Mouse (Mus musculus): ENCODE results near the gene Zfyve9. TPM values are rescaled to one million over a fixed set of nuclear protein-coding genes. Genes with fewer than 3 reads are reported as not detected.

Zfyve9 gene
- polyA plus RNA-seq, 1 experiment from 2014 or later = 7.7 TPM

DNA sequence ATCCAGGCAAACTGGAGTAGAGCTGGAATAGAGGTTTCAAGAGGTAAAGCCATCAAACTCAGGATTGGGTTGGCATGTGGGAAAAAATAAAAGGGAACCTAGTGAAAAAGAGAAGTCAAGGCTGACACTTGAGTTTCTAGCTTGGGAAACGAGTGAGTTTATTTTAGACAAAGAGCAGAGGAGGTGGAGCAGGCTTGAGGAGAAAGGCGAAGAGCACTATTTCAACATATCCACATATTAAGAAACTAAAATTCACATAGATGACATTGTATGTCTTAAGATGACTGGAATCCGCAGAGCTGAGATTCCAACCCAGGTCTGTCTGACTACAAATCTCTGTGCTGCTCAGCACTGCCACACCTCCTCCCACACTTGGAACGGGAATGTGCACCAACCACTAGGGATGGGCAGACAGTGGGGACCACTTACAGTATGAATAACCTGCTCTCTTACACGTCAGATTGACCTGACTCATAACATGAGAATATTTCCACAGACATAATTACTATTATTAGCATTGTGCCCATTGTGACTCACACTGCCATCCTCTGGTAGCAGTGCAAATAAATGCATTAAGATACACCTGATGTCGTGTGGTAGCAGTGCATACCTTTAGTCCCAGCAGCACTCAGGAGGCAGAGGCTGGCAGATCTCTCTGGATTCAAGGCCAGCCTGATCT is 8.8 kb upstream of the Zfyve9 start:
- H3K9ac ChIP-seq (replicated peaks) = no peak overlapping the region
- no peak overlapping the region for H3K27ac ChIP-seq (replicated peaks)
- no peaks in the 10 kb centered on the region for H3K9me3 ChIP-seq (replicated peaks)
- no peak overlapping the region for H3K4me3 ChIP-seq (replicated peaks)
- H3K27me3 ChIP-seq (replicated peaks) = no peaks in the 10 kb centered on the region
- no peak for ATAC-seq (ENCODE audit: low FRiP score)
- H3K36me3 ChIP-seq = no peaks in the 10 kb centered on the region
- H3K4me2 ChIP-seq = no peak overlapping the region
- no peaks in the 10 kb centered on the region for H3K4me1 ChIP-seq
- WGBS = 80% methylated on average over 6 of the region's 6 CpGs

DNA sequence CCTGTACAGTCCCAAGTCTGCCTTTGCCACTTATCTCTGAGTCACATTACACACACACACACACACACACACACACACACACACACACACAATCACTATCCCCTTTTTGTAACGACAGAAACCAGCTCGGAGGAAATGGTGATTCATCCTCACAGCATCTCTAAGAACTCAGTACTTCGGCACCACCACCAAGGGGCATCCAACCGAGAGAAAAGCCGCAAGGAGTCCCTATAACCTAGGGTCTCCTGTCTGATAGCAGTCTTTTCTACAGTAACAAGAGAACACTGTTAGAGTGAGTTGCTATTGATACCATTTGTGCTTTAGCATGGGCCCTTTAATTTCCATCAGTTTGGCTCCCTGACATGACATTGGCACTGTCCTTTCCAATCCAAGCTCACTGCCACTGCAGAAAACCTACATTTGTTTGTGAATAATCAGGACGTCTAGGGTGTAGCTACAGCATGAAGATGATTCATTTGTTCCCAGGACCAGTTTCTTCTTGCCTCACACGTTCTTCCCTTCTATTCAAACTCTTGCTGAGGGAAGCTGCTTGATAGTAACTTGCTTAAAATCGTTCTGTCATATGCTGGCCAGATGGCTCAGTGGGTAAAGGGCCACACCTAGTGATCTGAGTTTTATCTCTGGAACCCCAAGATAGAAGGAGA is 2.0 kb upstream of the Zfyve9 start:
- no peak overlapping the region for H3K4me3 ChIP-seq (replicated peaks)
- H3K9ac ChIP-seq (replicated peaks) = no peak overlapping the region
- WGBS = 37% methylated on average over 8 of the region's 8 CpGs

DNA sequence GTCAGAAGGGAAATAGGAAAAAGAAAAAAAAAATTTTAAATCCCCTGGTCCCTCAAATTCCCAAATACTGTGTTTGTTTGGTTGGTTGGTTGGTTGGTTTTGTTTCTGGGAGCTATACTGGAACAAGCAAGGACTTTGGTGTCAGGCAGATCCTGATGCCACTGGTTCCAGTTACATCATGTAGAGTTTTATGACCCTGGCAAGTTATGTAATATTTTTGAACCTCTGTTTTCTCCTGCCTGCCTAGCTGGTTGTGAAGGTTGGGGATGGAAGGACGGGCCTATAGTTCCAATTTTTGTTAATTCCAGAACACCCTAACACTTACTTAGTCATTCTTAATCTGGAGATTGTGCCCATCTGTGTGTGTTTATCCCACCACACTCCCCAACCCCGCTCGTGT is 998 bp upstream of the Zfyve9 start:
- Histone ChIP-seq H3K4me2 (peak overlapping the region; percentile 64), H3K27ac (replicated peaks) (0 out of 2 replicates have a peak overlapping the region, but pooled peaks have one; percentile 97), H3K27me3 (replicated peaks) (no peaks in the 10 kb centered on the region), H3K9me3 (replicated peaks) (no peaks in the 10 kb centered on the region), H3K4me3 (replicated peaks) (peak overlapping the region; percentile 96; the same call in 1 of the 2 replicates), H3K9ac (replicated peaks) (no peak overlapping the region), H3K4me1 (peaks cover 13% of the 10 kb centered on the region), H3K36me3 (no peaks in the 10 kb centered on the region)
- no peak for ATAC-seq (ENCODE audit: low FRiP score)
- WGBS = 82% methylated on average over 3 of the region's 3 CpGs

More for the DNA sequence above, 2.0 kb upstream of the Zfyve9 start:
- no peaks in the 10 kb centered on the region for H3K9me3 ChIP-seq (replicated peaks)
- peaks cover 13% of the 10 kb centered on the region for H3K4me1 ChIP-seq
- H3K36me3 ChIP-seq = no peaks in the 10 kb centered on the region
- ATAC-seq (ENCODE audit: low FRiP score) = no peak
- no peak overlapping the region for H3K4me2 ChIP-seq
- H3K27me3 ChIP-seq (replicated peaks) = no peaks in the 10 kb centered on the region
- no peak overlapping the region for H3K27ac ChIP-seq (replicated peaks)

DNA sequence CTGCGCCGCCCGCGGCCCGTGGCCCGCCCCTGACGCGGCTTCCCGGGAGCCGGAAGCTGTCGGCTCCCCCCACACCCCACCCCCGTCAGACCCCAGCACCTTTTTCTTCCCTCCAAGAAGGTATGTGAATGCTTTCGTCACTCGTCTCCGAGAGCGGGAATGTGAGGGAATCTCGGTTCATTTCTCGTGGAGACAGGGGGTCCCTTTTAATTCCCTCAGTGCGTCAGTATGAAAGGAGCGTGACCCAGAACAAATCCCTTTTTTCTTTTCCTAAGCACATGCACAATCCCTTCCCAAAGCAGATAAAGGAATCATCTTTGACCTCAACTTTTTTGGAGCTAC is 237 bp upstream of the Zfyve9 start:
- no peak for ATAC-seq (ENCODE audit: low FRiP score)
- no peaks in the 10 kb centered on the region for H3K36me3 ChIP-seq
- no peaks in the 10 kb centered on the region for H3K27me3 ChIP-seq (replicated peaks)
- H3K4me1 ChIP-seq = peaks cover 13% of the 10 kb centered on the region
- peak overlapping the region; percentile 96 for H3K4me3 ChIP-seq (replicated peaks)
- H3K27ac ChIP-seq (replicated peaks) = peak overlapping the region; percentile 97
- H3K9ac ChIP-seq (replicated peaks) = peak overlapping the region; percentile 99
- 1% methylated on average over 18 of the region's 20 CpGs for WGBS
- H3K9me3 ChIP-seq (replicated peaks) = no peaks in the 10 kb centered on the region
- peak overlapping the region; percentile 64 for H3K4me2 ChIP-seq

DNA sequence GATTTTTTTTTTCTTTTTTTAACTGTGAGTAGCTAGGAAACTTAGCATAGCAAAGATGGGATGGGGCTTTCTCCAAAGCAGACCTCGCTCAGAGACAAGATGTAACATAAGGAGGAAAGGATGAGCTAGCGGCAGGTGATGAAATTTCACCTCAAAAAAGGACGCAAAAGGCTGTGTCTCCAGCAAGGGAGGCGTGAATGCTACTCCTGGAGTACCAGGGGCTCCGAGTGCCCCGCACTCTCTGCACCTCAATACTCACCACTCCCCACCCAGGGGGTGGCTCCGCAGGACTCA is 888 bp downstream of the Zfyve9 start:
- peaks cover 13% of the 10 kb centered on the region for H3K4me1 ChIP-seq
- no peak for ATAC-seq (ENCODE audit: low FRiP score)
- no peaks in the 10 kb centered on the region for H3K27me3 ChIP-seq (replicated peaks)
- WGBS = 0% methylated on average over 7 of the region's 7 CpGs
- H3K4me3 ChIP-seq (replicated peaks) = peak overlapping the region; percentile 96
- no peaks in the 10 kb centered on the region for H3K36me3 ChIP-seq
- H3K9me3 ChIP-seq (replicated peaks) = no peaks in the 10 kb centered on the region
- peak overlapping the region; percentile 99 for H3K9ac ChIP-seq (replicated peaks)
- peak overlapping the region; percentile 64 for H3K4me2 ChIP-seq
- peak overlapping the region; percentile 97 for H3K27ac ChIP-seq (replicated peaks)

DNA sequence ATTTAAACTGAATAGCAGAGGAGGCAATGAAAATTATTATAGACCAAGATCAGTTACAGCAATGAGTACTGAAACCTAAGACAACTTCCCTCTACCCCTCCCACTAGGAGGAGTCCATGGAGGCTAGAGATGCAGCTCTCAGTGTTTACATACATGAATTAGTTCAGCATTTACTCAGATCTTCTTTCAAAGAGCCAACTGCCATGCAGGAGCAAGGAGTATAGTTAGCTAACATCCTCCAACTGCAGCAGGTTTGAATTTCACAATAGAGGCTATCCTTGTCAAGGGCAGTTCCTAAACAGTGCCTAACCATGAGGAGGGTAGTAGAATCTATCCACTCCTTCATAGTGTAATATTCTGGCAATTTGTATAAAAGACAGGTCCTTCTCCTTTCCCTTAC is 12.1 kb downstream of the Zfyve9 start:
- Histone ChIP-seq H3K4me2 (no peak overlapping the region), H3K9ac (replicated peaks) (no peak overlapping the region), H3K4me1 (no peaks in the 10 kb centered on the region), H3K36me3 (no peaks in the 10 kb centered on the region), H3K27me3 (replicated peaks) (no peaks in the 10 kb centered on the region), H3K4me3 (replicated peaks) (no peak overlapping the region), H3K9me3 (replicated peaks) (no peaks in the 10 kb centered on the region), H3K27ac (replicated peaks) (no peak overlapping the region)
- no peak for ATAC-seq (ENCODE audit: low FRiP score)

DNA sequence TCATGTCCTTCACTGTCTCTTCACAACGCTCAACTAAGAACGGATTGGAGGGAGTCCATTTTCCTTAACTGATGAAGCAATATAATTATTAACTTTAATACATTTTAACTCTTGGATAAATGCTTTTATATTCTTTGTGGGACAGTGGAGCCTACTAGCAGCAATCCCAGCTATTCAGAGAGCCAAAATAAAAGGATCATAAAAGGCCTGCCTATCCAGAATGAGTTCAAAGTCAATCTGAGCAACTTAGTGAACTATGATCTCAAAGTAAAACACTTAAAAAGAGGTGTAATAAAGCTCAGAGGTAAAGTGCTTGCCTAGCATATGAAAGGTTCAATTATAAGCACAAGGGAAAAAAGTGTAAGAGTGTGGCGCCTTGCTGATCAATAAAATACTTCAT is 21.0 kb downstream of the Zfyve9 start:
- H3K27ac ChIP-seq (replicated peaks) = no peak overlapping the region
- no peaks in the 10 kb centered on the region for H3K36me3 ChIP-seq
- ATAC-seq (ENCODE audit: low FRiP score) = no peak
- H3K9ac ChIP-seq (replicated peaks) = no peak overlapping the region
- no peak overlapping the region for H3K4me2 ChIP-seq
- H3K27me3 ChIP-seq (replicated peaks) = no peaks in the 10 kb centered on the region
- no peaks in the 10 kb centered on the region for H3K4me1 ChIP-seq
- no peak overlapping the region for H3K4me3 ChIP-seq (replicated peaks)
- 95% methylated on average over 3 of the region's 3 CpGs for WGBS
- no peaks in the 10 kb centered on the region for H3K9me3 ChIP-seq (replicated peaks)

DNA sequence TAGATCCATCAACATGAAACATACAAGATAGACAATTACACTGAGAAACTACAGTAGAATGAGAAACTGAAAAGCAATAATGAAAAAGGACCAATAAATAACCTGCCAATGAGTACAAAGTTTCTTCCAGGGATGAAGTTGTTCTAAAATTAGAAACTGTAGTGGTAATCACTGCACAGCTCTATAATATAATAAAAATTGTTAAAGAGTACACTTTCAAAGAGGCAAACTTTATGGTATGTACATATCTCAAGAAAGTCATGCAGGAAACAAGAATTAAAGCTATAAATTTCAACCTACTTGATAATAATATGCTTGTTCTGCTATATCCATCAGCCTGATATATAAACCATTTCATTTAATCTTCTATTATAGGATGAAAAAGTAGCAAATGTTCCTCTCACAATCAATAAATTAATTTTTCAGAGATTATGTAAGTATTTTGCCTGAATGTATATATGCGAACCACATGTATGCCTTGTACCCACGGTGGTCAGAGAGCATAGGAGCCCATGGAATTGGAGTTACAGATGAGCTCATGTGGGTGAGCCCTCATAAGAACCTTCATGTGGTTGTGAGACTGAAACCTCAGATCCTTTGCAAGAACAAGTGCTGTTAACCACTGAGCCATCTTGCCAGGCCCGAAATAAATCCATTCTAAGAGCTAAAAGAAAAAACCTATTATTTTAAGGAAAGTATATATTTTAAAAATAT is 34.3 kb downstream of the Zfyve9 start:
- Histone ChIP-seq H3K4me3 (replicated peaks) (no peak overlapping the region), H3K27ac (replicated peaks) (no peak overlapping the region), H3K9me3 (replicated peaks) (no peaks in the 10 kb centered on the region), H3K9ac (replicated peaks) (no peak overlapping the region), H3K27me3 (replicated peaks) (no peaks in the 10 kb centered on the region), H3K4me1 (0 out of 2 replicates have a peak, but pooled peaks cover 3% of the 10 kb centered on the region), H3K4me2 (no peak overlapping the region), H3K36me3 (no peaks in the 10 kb centered on the region)
- WGBS = 91% methylated on average over 3 of the region's 3 CpGs
- no peak for ATAC-seq (ENCODE audit: low FRiP score)

DNA sequence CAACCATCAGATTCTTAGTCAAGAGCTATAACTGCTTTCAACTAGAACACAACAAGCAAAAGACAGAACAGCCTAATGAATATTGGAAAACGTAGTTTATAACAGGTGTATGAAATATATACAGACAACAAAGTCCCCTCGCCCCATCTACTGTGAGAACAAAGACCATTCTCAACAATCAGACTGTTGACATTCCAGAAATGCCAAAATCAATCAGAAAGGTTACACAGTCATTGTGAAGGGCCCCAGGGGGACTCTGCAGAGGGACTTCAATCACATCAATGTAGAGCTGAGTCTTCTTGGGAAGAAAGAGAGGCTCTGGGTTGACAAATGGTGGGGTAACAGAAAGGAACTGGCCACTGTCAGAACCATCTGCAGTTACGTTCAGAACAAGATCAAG is 49.0 kb downstream of the Zfyve9 start:
- Histone ChIP-seq H3K4me1 (no peaks in the 10 kb centered on the region), H3K4me3 (replicated peaks) (no peak overlapping the region), H3K4me2 (no peak overlapping the region), H3K36me3 (no peaks in the 10 kb centered on the region), H3K9ac (replicated peaks) (no peak overlapping the region), H3K27me3 (replicated peaks) (no peaks in the 10 kb centered on the region), H3K9me3 (replicated peaks) (no peaks in the 10 kb centered on the region), H3K27ac (replicated peaks) (no peak overlapping the region)
- WGBS = 41% methylated on average over 3 of the region's 3 CpGs
- no peak for ATAC-seq (ENCODE audit: low FRiP score)

DNA sequence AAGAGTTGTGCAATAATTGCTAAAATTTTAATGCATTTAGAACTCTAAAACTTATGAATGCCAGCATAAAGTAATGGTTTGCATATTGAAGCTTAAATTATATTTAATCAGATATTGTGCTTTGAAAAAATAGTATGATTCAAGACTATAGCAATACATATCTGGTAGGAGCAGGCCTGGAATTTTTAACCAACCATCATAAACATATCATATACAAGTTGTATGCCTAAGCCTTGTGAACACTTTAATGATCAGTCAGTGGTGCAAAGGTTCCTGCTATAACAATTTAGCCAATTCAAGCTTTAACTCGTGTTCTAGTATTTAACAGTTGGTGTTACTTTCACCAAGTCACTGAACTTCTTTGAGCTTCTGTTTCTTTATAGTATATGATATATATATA is 50.1 kb downstream of the Zfyve9 start:
- Histone ChIP-seq H3K4me1 (no peaks in the 10 kb centered on the region), H3K4me2 (no peak overlapping the region), H3K36me3 (no peaks in the 10 kb centered on the region), H3K9me3 (replicated peaks) (no peaks in the 10 kb centered on the region), H3K27me3 (replicated peaks) (no peaks in the 10 kb centered on the region), H3K9ac (replicated peaks) (no peak overlapping the region), H3K4me3 (replicated peaks) (no peak overlapping the region), H3K27ac (replicated peaks) (no peak overlapping the region)
- ATAC-seq (ENCODE audit: low FRiP score) = no peak
- WGBS = 91% methylated on average over 1 of the region's 1 CpGs

DNA sequence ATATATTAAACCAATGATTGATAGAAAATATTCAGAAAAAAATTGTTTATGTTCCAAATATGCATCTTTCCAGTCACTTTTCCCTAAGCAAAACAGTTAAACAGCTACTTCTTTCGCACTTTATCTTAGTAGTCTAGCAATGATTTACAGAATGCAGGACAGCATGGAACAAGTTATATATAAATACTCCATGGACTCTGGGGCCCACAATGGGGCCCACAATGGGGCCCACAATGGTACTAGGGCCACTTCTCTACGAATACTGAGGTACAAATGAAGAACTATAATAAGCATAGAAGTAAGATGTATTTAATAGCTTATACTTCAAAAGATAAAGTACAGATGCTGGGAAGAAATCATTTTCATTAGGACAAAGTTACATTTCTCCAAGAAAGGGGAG is 56.5 kb downstream of the Zfyve9 start:
- Histone ChIP-seq H3K27me3 (replicated peaks) (no peaks in the 10 kb centered on the region), H3K27ac (replicated peaks) (no peak overlapping the region), H3K4me3 (replicated peaks) (no peak overlapping the region), H3K4me2 (no peak overlapping the region), H3K9me3 (replicated peaks) (no peaks in the 10 kb centered on the region), H3K36me3 (peaks cover 3% of the 10 kb centered on the region; the same call in 1 of the 2 replicates), H3K4me1 (no peaks in the 10 kb centered on the region), H3K9ac (replicated peaks) (no peak overlapping the region)
- 96% methylated on average over 2 of the region's 2 CpGs for WGBS
- no peak for ATAC-seq (ENCODE audit: low FRiP score)

DNA sequence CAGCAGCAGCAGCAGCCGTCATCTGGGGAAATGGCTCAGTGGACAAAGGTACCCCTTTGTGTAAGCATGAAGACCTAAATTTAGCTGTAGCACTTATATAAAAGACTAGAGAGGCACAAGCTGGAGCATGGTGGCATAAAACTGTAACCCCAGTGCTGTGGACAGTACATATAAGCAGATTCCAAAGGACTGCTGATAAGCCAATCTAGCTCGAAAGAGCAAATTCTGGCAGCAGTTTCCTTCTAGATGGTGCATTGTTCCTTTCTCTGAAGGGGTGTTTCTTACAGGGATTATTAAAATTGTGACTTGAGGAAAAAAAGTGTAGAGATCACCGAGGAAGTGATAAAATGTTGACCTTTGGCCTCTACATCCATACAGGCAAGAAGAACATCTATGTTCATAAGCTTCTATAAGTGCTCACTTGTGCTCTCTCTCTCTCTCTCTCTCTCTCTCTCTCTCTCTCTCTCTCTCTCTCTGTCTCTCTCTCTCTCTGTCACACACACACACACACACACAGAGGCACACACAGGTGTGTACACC is 59.3 kb downstream of the Zfyve9 start:
- H3K36me3 ChIP-seq = peaks cover 9% of the 10 kb centered on the region

More for the DNA sequence above, 59.3 kb downstream of the Zfyve9 start:
- no peak overlapping the region for H3K27ac ChIP-seq (replicated peaks)
- WGBS = 83% methylated on average over 3 of the region's 3 CpGs
- no peak overlapping the region for H3K9ac ChIP-seq (replicated peaks)
- no peak overlapping the region for H3K4me2 ChIP-seq
- H3K4me3 ChIP-seq (replicated peaks) = no peak overlapping the region
- ATAC-seq (ENCODE audit: low FRiP score) = no peak
- no peaks in the 10 kb centered on the region for H3K27me3 ChIP-seq (replicated peaks)
- no peaks in the 10 kb centered on the region for H3K9me3 ChIP-seq (replicated peaks)
- H3K4me1 ChIP-seq = no peaks in the 10 kb centered on the region
